Mouse (Mus musculus) liver, postnatal 0 days (tissue): ENCODE data around the gene Scel. TPM values are rescaled to one million over a fixed set of nuclear protein-coding genes. Genes with fewer than 3 reads are reported as not detected.
"Not testable (repeated sequence)": the region's sequence is repeated elsewhere in the genome, so short reads cannot be mapped to it uniquely, and the experiment has no call there.

ENCODE experiments used
- ATAC-seq: fragments of 200-750 bp; cut with Nextera tagmentation; 2 replicates; pipeline ENCODE4 v1.8.0; 2017; ENCODE audit warnings: mild to moderate bottlenecking, moderate library complexity
- DNase-seq: peaks from one replicate; pipeline ENCODE4 v3.0.0-alpha.2; 2016
- H3K27ac ChIP-seq: fragments of 300-500 bp; sonication (generic); 2 replicates; pipeline ENCODE4 v1.5.1; 2014; ENCODE audit warnings: antibody characterized with exemption, moderate library complexity, mild to moderate bottlenecking, low read depth
- H3K27me3 ChIP-seq: fragments of 300-500 bp; sonication (generic); 2 replicates; pipeline ENCODE4 v1.6.1; 2014; ENCODE audit warnings: low read length, control low read depth, mixed read lengths; ENCODE audit not compliant: insufficient read depth
- H3K36me3 ChIP-seq: fragments of 300-500 bp; sonication (generic); replicated peaks from 2 replicates; pipeline ENCODE4 v1.6.1; 2014; ENCODE audit warnings: mild to moderate bottlenecking, control low read depth, low read length, moderate library complexity, mixed read lengths; ENCODE audit not compliant: insufficient read depth
- H3K4me1 ChIP-seq: fragments of 300-500 bp; sonication (generic); 2 replicates; pipeline ENCODE4 v1.6.1; 2014; ENCODE audit warnings: antibody characterized with exemption, mild to moderate bottlenecking, control low read depth; ENCODE audit not compliant: insufficient read depth
- H3K4me2 ChIP-seq: fragments of 300-500 bp; sonication (generic); 2 replicates; pipeline ENCODE4 v1.6.1; 2014; ENCODE audit warnings: low read depth, mild to moderate bottlenecking, low read length, moderate library complexity, mixed read lengths
- H3K4me3 ChIP-seq: fragments of 300-500 bp; sonication (generic); 2 replicates; pipeline ENCODE4 v1.5.1; 2014; ENCODE audit warnings: low read depth, low read length
- H3K9ac ChIP-seq: fragments of 300-500 bp; sonication (generic); replicated peaks from 2 replicates; pipeline ENCODE4 v1.6.1; 2014; ENCODE audit warnings: mild to moderate bottlenecking, moderate library complexity
- H3K9me3 ChIP-seq: fragments of 300-500 bp; sonication (generic); 2 replicates; pipeline ENCODE4 v1.6.1; 2016; ENCODE audit warnings: mild to moderate bottlenecking, control low read depth, low read length, mixed read lengths
- CTCF ChIP-seq: sonication (generic); IDR thresholded peaks from 2 replicates; pipeline ENCODE4 v1.5.1; 2016; ENCODE audit warnings: antibody characterized with exemption, low read depth
- EP300 ChIP-seq: IDR thresholded peaks from 2 replicates; pipeline ENCODE4 v1.6.1; 2016; ENCODE audit warnings: antibody characterized with exemption, low read depth, mild to moderate bottlenecking
- WGBS: fragments of 180-500 bp; shearing (Covaris S2); extraction: QIAGEN DNeasy Blood & Tissue Kit; methylation state at CpG from one replicate; pipeline ENCODE4 v1.1.7; 2014; ENCODE audit not compliant: insufficient replicate concordance; 5-methylcytosine and 5-hydroxymethylcytosine counted together
- polyA plus RNA-seq: library from polyadenylated mRNA; unstranded; fragments of >200 nt; fragmentation: Nextera tagmentation; extraction: Ambion mirVana; gene quantifications from 2 replicates; pipeline ENCODE4 v1.2.1, GENCODE M21; 2015

Scel gene
- polyA plus RNA-seq, 1 experiment from 2014 or later: not detected

GRCm38 (mm10) chr14:103472554-103472905, 40.6 kb upstream of the Scel start:
- Histone ChIP-seq H3K9me3 (no peaks in the 10 kb centered on the region), H3K27ac (no peak overlapping the region), H3K27me3 (no peaks in the 10 kb centered on the region), H3K4me3 (no peak overlapping the region), H3K36me3 (no peaks in the 10 kb centered on the region), H3K4me1 (no peaks in the 10 kb centered on the region), H3K4me2 (no peak overlapping the region), H3K9ac (no peak overlapping the region)
- TF ChIP-seq EP300 (no peak), CTCF (no peak)
- no peak for ATAC-seq
- no peak for DNase-seq
- WGBS: 70% methylated on average over 2 of the region's 2 CpGs

- H3K27ac ChIP-seq: no peak overlapping the region
- H3K9ac ChIP-seq: no peak overlapping the region
- H3K27me3 ChIP-seq: no peaks in the 10 kb centered on the region
- no peaks in the 10 kb centered on the region for H3K9me3 ChIP-seq
- DNase-seq (no peak), ATAC-seq (0 out of 2 replicates have a peak, but pooled peaks have one; percentile 27)
- H3K36me3 ChIP-seq: no peaks in the 10 kb centered on the region
- H3K4me1 ChIP-seq: no peaks in the 10 kb centered on the region
- no peak for TF ChIP-seq EP300
- TF ChIP-seq CTCF: no peak
- no peak overlapping the region for H3K4me2 ChIP-seq
- H3K4me3 ChIP-seq: no peak overlapping the region
- 62% methylated on average over 7 of the region's 7 CpGs for WGBS
These were observed 37.8 kb upstream of the Scel start for GRCm38 (mm10) chr14:103475312-103475711.

GRCm38 (mm10) chr14:103476232-103476631, 36.9 kb upstream of the Scel start:
- ATAC-seq, H3K4me2 ChIP-seq: not testable (repeated sequence)
- WGBS: 63% methylated on average over 3 of the region's 3 CpGs

GRCm38 (mm10) chr14:103477281-103477680, 35.9 kb upstream of the Scel start:
- Histone ChIP-seq H3K27ac (peak overlapping the region; percentile 67), H3K4me3 (no peak overlapping the region), H3K4me2 (peak overlapping the region; percentile 50), H3K4me1 (no peaks in the 10 kb centered on the region), H3K27me3 (no peaks in the 10 kb centered on the region), H3K9me3 (no peaks in the 10 kb centered on the region), H3K36me3 (no peaks in the 10 kb centered on the region), H3K9ac (no peak overlapping the region)
- WGBS: 45% methylated on average over 3 of the region's 3 CpGs
- DNase-seq: no peak
- TF ChIP-seq CTCF: no peak
- TF ChIP-seq EP300: no peak
- peak; percentile 47 for ATAC-seq

More at GRCm38 (mm10) chr14:103476232-103476631, 36.9 kb upstream of the Scel start:
- not testable (repeated sequence) for H3K4me3 ChIP-seq, H3K9ac ChIP-seq, H3K9me3 ChIP-seq, DNase-seq, H3K27me3 ChIP-seq, H3K27ac ChIP-seq, H3K36me3 ChIP-seq, H3K4me1 ChIP-seq

GRCm38 (mm10) chr14:103477959-103478358, 35.2 kb upstream of the Scel start:
- ATAC-seq (peak; percentile 47; the same call in 1 of the 2 replicates), DNase-seq (no peak)
- no peak overlapping the region for H3K4me3 ChIP-seq

GRCm38 (mm10) chr14:103479446-103479845, 33.7 kb upstream of the Scel start:
- no peak for ATAC-seq
- H3K36me3 ChIP-seq: no peaks in the 10 kb centered on the region
- no peaks in the 10 kb centered on the region for H3K9me3 ChIP-seq
- no peak overlapping the region for H3K4me3 ChIP-seq
- H3K27ac ChIP-seq: no peak overlapping the region
- TF ChIP-seq EP300: no peak
- TF ChIP-seq CTCF: peak; percentile 42
- no peaks in the 10 kb centered on the region for H3K4me1 ChIP-seq
- H3K4me2 ChIP-seq: no peak overlapping the region
- WGBS: 57% methylated on average over 7 of the region's 7 CpGs
- H3K27me3 ChIP-seq: no peaks in the 10 kb centered on the region
- no peak overlapping the region for H3K9ac ChIP-seq
- no peak for DNase-seq

More at GRCm38 (mm10) chr14:103477959-103478358, 35.2 kb upstream of the Scel start:
- TF ChIP-seq CTCF: no peak
- TF ChIP-seq EP300: no peak
- Histone ChIP-seq H3K36me3 (no peaks in the 10 kb centered on the region), H3K4me2 (no peak overlapping the region), H3K4me1 (no peaks in the 10 kb centered on the region), H3K9ac (no peak overlapping the region), H3K27ac (peak overlapping the region; percentile 67), H3K27me3 (no peaks in the 10 kb centered on the region), H3K9me3 (no peaks in the 10 kb centered on the region)
- WGBS: 50% methylated on average over 2 of the region's 2 CpGs

GRCm38 (mm10) chr14:103481514-103481913, 31.6 kb upstream of the Scel start:
- no peak for ATAC-seq
- no peak for DNase-seq
- no peak overlapping the region for H3K4me2 ChIP-seq
- no peak overlapping the region for H3K9ac ChIP-seq
- TF ChIP-seq EP300 (no peak), CTCF (no peak)
- H3K4me1 ChIP-seq: no peaks in the 10 kb centered on the region
- H3K36me3 ChIP-seq: no peaks in the 10 kb centered on the region
- no peaks in the 10 kb centered on the region for H3K27me3 ChIP-seq
- no peak overlapping the region for H3K4me3 ChIP-seq
- 59% methylated on average over 7 of the region's 7 CpGs for WGBS
- no peaks in the 10 kb centered on the region for H3K9me3 ChIP-seq
- no peak overlapping the region for H3K27ac ChIP-seq
